Mouse (Mus musculus): ENCODE data around the gene Etnk1.
A peak's percentile ranks its signal among the peaks of the same experiment; 100 is the strongest.
"Not testable (repeated sequence)": the region's sequence is repeated elsewhere in the genome, so short reads cannot be mapped to it uniquely, and the experiment has no call there.

Gene Etnk1

GRCm38 (mm10) chr6:143166452-143167357, at the start of gene Etnk1:
Gene Etnk1, plus strand, starts transcription at chr6:143167221.
- peak; percentile 96 for DNase-seq

- DNase-seq: no peak
These were observed 47.7 kb upstream of the Etnk1 start for GRCm38 (mm10) chr6:143119325-143119724.

GRCm38 (mm10) chr6:143125721-143126120, 41.3 kb upstream of the Etnk1 start:
- DNase-seq: no peak

- DNase-seq: no peak
These were observed 37.6 kb upstream of the Etnk1 start for GRCm38 (mm10) chr6:143129466-143129865.

GRCm38 (mm10) chr6:143129952-143130351, 37.1 kb upstream of the Etnk1 start:
- DNase-seq: no peak

- no peak for DNase-seq
These were observed 36.6 kb upstream of the Etnk1 start for GRCm38 (mm10) chr6:143130411-143130810.

GRCm38 (mm10) chr6:143131895-143132652, 34.9 kb upstream of the Etnk1 start:
- DNase-seq: no peak

GRCm38 (mm10) chr6:143133150-143133549, 33.9 kb upstream of the Etnk1 start:
- no peak for DNase-seq

- no peak for DNase-seq
These were observed 31.9 kb upstream of the Etnk1 start for GRCm38 (mm10) chr6:143135097-143135496.

GRCm38 (mm10) chr6:143136688-143137087, 30.3 kb upstream of the Etnk1 start:
- no peak for DNase-seq

GRCm38 (mm10) chr6:143137341-143137740, 29.7 kb upstream of the Etnk1 start:
- no peak for DNase-seq

GRCm38 (mm10) chr6:143139417-143139816, 27.6 kb upstream of the Etnk1 start:
- no peak for DNase-seq

- DNase-seq: no peak
These were observed 26.1 kb upstream of the Etnk1 start for GRCm38 (mm10) chr6:143140884-143141283.

- not testable (repeated sequence) for DNase-seq
These were observed 25.1 kb upstream of the Etnk1 start for GRCm38 (mm10) chr6:143141624-143142592.

- no peak for DNase-seq
These were observed 24.2 kb upstream of the Etnk1 start for GRCm38 (mm10) chr6:143142861-143143260.

- no peak for DNase-seq
These were observed 23.7 kb upstream of the Etnk1 start for GRCm38 (mm10) chr6:143143321-143143720.

GRCm38 (mm10) chr6:143143775-143144273, 23.2 kb upstream of the Etnk1 start:
- DNase-seq: peak; percentile 43

- DNase-seq: no peak
These were observed 22.5 kb upstream of the Etnk1 start for GRCm38 (mm10) chr6:143144556-143144955.

GRCm38 (mm10) chr6:143145051-143145450, 22.0 kb upstream of the Etnk1 start:
- no peak for DNase-seq

GRCm38 (mm10) chr6:143146756-143147155, 20.3 kb upstream of the Etnk1 start:
- DNase-seq: no peak

GRCm38 (mm10) chr6:143148868-143149267, 18.2 kb upstream of the Etnk1 start:
- no peak for DNase-seq

GRCm38 (mm10) chr6:143149766-143150291, 17.2 kb upstream of the Etnk1 start:
- no peak for DNase-seq

All from retina, postnatal 1 day (tissue).